Mouse (Mus musculus) granulocyte monocyte progenitor cell, adult 5-6 weeks (primary cell): ENCODE data around the gene Tmem246. TPM values are rescaled to one million over a fixed set of nuclear protein-coding genes. Genes with fewer than 3 reads are reported as not detected.

Experiments
- total RNA-seq, 2 experiments: library from RNA; stranded (forward) in 1 of 2; stranded (reverse) in 1 of 2; fragments of 200-712, 200-1000 nt in 1 of 2; fragments of >200 nt in 1 of 2; fragmentation: Nextera tagmentation in 1 of 2; gene quantifications; 2 replicates each; pipeline ENCODE4 v1.2.3; 2014 to 2017

The Tmem246 gene
- total RNA-seq, 2 experiments from 2014 or later: not detected

Other genes starting within 250 kb of the Tmem246 start
- not detected in 2 replicates for gene Acnat2, start 189.7 kb downstream of the Tmem246 start, total RNA-seq (2014; fragmentation: Nextera tagmentation)
- gene Acnat2, start 189.7 kb downstream of the Tmem246 start, total RNA-seq (2017): not detected in 2 replicates
- gene Acnat1, start 124.0 kb downstream of the Tmem246 start, total RNA-seq (2014; fragmentation: Nextera tagmentation): not detected in 2 replicates
- not detected in 2 replicates for gene Acnat1, start 124.0 kb downstream of the Tmem246 start, total RNA-seq (2017)
- not detected in 2 replicates for gene Baat, start 91.3 kb downstream of the Tmem246 start, total RNA-seq (2014; fragmentation: Nextera tagmentation)
- not detected in 2 replicates for gene Baat, start 91.3 kb downstream of the Tmem246 start, total RNA-seq (2017)
- 34.6 and 40.5 TPM in 2 replicates for gene Mrpl50, start 76.8 kb downstream of the Tmem246 start, total RNA-seq (2014; fragmentation: Nextera tagmentation)
- 38.7 and 39.9 TPM in 2 replicates for gene Mrpl50, start 76.8 kb downstream of the Tmem246 start, total RNA-seq (2017)
- 1.9 and 2.8 TPM in 2 replicates for gene Zfp189, start 76.7 kb downstream of the Tmem246 start, total RNA-seq (2014; fragmentation: Nextera tagmentation)
- gene Zfp189, start 76.7 kb downstream of the Tmem246 start, total RNA-seq (2017): 6.2 and 6.7 TPM in 2 replicates
- gene Aldob, start 48.3 kb downstream of the Tmem246 start, total RNA-seq (2014; fragmentation: Nextera tagmentation): not detected in 2 replicates
- not detected in 2 replicates for gene Aldob, start 48.3 kb downstream of the Tmem246 start, total RNA-seq (2017)
- 37.5 and 58.0 TPM in 2 replicates for gene Rnf20, start 34.1 kb upstream of the Tmem246 start, total RNA-seq (2014; fragmentation: Nextera tagmentation)
- gene Rnf20, start 34.1 kb upstream of the Tmem246 start, total RNA-seq (2017): 93.9 and 105 TPM in 2 replicates
- not detected in 2 replicates for gene Ppp3r2, start 84.1 kb upstream of the Tmem246 start, total RNA-seq (2014; fragmentation: Nextera tagmentation)
- gene Ppp3r2, start 84.1 kb upstream of the Tmem246 start, total RNA-seq (2017): not detected in 2 replicates
- gene Grin3a, start 247.9 kb upstream of the Tmem246 start, total RNA-seq (2014; fragmentation: Nextera tagmentation): not detected in 2 replicates
- gene Grin3a, start 247.9 kb upstream of the Tmem246 start, total RNA-seq (2017): under 0.01 TPM in 1 of 2 replicates, not detected in the other